Mouse (Mus musculus) heart, embryonic 14.5 days (tissue): ENCODE measurements around the gene Klk1b21. TPM values are rescaled to one million over a fixed set of nuclear protein-coding genes. Genes with fewer than 3 reads are reported as not detected.
"Not testable (repeated sequence)": the region's sequence is repeated elsewhere in the genome, so short reads cannot be mapped to it uniquely, and the experiment has no call there.

ENCODE experiments used
- ATAC-seq: fragments of 200-750 bp; cut with Nextera tagmentation; 2 replicates; pipeline ENCODE4 v1.8.0; 2017; ENCODE audit warnings: low read depth, moderate TSS enrichment; ENCODE audit not compliant: insufficient number of reproducible peaks, insufficient read depth, low FRiP score
- H3K27ac ChIP-seq, 2 experiments: fragments of 200-500 bp in 1 of 2; fragments of 300-500 bp in 1 of 2; sonication (generic) in 1 of 2; replicated peaks in 1 of 2; 2 replicates each; pipeline ENCODE4 v1.5.1; 2012 to 2014; ENCODE audit warnings: low read depth in 2 of 2, low read length in 2 of 2, control low read depth in 1 of 2, mild to moderate bottlenecking in 1 of 2, mixed read lengths in 1 of 2; ENCODE audit not compliant: control insufficient read depth in 1 of 2, insufficient read depth in 1 of 2
- H3K27me3 ChIP-seq: fragments of 300-500 bp; sonication (generic); 2 replicates; pipeline ENCODE4 v1.6.1; 2014; ENCODE audit warnings: mild to moderate bottlenecking, low read length, control low read depth; ENCODE audit not compliant: control insufficient read depth, insufficient read depth
- H3K36me3 ChIP-seq: fragments of 300-500 bp; sonication (generic); 2 replicates; pipeline ENCODE4 v1.6.1; 2014; ENCODE audit warnings: mild to moderate bottlenecking, control low read depth, low read length, mixed read lengths; ENCODE audit not compliant: control insufficient read depth, insufficient read depth
- H3K4me1 ChIP-seq, 2 experiments: fragments of 200-500 bp in 1 of 2; fragments of 300-500 bp in 1 of 2; sonication (generic) in 1 of 2; 2 replicates each; pipeline ENCODE4 v1.6.1; 2012 to 2014; ENCODE audit warnings: low read length in 2 of 2, control low read depth in 1 of 2, mixed read lengths in 1 of 2; ENCODE audit not compliant: control insufficient read depth in 2 of 2, insufficient read depth in 2 of 2
- H3K4me2 ChIP-seq: fragments of 300-500 bp; sonication (generic); 2 replicates; pipeline ENCODE4 v1.6.1; 2014; ENCODE audit warnings: mild to moderate bottlenecking, low read length
- H3K4me3 ChIP-seq, 2 experiments: fragments of 200-500 bp in 1 of 2; fragments of 300-500 bp in 1 of 2; sonication (generic) in 1 of 2; 2 replicates each; pipeline ENCODE4 v1.5.1; 2012 to 2014; ENCODE audit warnings: low read length in 2 of 2, mild to moderate bottlenecking in 2 of 2, control low read depth in 1 of 2, low read depth in 1 of 2, moderate library complexity in 1 of 2; ENCODE audit not compliant: control insufficient read depth in 1 of 2, insufficient read depth in 1 of 2
- H3K9ac ChIP-seq: fragments of 300-500 bp; sonication (generic); 2 replicates; pipeline ENCODE4 v1.6.1; 2014; ENCODE audit warnings: mild to moderate bottlenecking, low read length
- H3K9me3 ChIP-seq: fragments of 300-500 bp; sonication (generic); 2 replicates; pipeline ENCODE4 v1.6.1; 2016; ENCODE audit warnings: low read length, control low read depth; ENCODE audit not compliant: control insufficient read depth
- WGBS: fragments of 180-500 bp; shearing (Covaris S2); extraction: QIAGEN DNeasy Blood & Tissue Kit; methylation state at CpG from one replicate; pipeline ENCODE4 v1.1.7; 2014; 5-methylcytosine and 5-hydroxymethylcytosine counted together
- polyA plus RNA-seq: library from polyadenylated mRNA; unstranded; fragments of >200 nt; fragmentation: Nextera tagmentation; extraction: Ambion mirVana; gene quantifications from 2 replicates; pipeline ENCODE4 v1.2.1, GENCODE M21; 2014

The Klk1b21 gene
- polyA plus RNA-seq = not detected in 2 replicates

- H3K9me3 ChIP-seq, H3K27me3 ChIP-seq, H3K27ac ChIP-seq, ATAC-seq, H3K36me3 ChIP-seq, H3K9ac ChIP-seq, H3K4me1 ChIP-seq, H3K4me3 ChIP-seq, H3K4me2 ChIP-seq: not testable (repeated sequence)
- 71% methylated on average over 3 of the region's 3 CpGs for WGBS
Observed at GRCm38 (mm10) chr7:44102028-44102427, at the start of gene Klk1b21. Gene Klk1b21 (plus strand): TSS chr7:44102328.

DNA sequence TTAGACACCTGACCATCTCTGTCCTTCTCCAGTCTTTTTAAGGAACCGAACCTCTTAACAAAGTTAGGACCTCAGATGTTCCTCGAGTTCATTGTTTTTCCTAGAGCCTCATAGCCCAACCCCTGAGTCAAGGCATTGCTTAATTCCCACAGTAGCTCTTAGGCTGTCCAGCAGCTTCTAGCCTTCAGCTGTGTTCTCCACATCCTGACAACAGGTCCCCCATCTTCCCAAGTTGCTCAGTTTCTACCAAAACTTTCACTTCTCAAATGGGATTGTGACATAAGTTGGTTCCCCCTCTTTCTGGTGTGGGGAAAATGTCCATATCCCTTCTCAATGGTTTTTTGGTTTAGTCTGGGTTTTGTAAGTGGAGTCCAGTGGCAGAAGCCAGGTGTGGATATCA is 30.0 kb upstream of the Klk1b21 start:
- H3K4me2 ChIP-seq = no peak overlapping the region
- no peaks in the 10 kb centered on the region for H3K4me1 ChIP-seq
- no peaks in the 10 kb centered on the region for H3K36me3 ChIP-seq
- H3K9me3 ChIP-seq = no peaks in the 10 kb centered on the region
- ATAC-seq = no peak
- no peak overlapping the region for H3K27ac ChIP-seq
- no peak overlapping the region for H3K4me3 ChIP-seq
- WGBS = 54% methylated on average over 2 of the region's 2 CpGs
- no peaks in the 10 kb centered on the region for H3K27me3 ChIP-seq
- no peak overlapping the region for H3K9ac ChIP-seq

GRCm38 (mm10) chr7:44077703-44078102 is 24.4 kb upstream of the Klk1b21 start:
- Histone ChIP-seq H3K27me3 (no peaks in the 10 kb centered on the region), H3K4me2 (no peak overlapping the region), H3K27ac (no peak overlapping the region), H3K4me3 (no peak overlapping the region), H3K4me1 (no peaks in the 10 kb centered on the region), H3K9me3 (0 out of 2 replicates have a peak, but pooled peaks cover 2% of the 10 kb centered on the region), H3K9ac (no peak overlapping the region), H3K36me3 (no peaks in the 10 kb centered on the region)
- no CpG with 5 or more reads among the region's 1 CpGs for WGBS
- no peak for ATAC-seq

GRCm38 (mm10) chr7:44096111-44096510 is 6.0 kb upstream of the Klk1b21 start:
- H3K4me3 ChIP-seq = no peak overlapping the region
- ATAC-seq = no peak
- no peak overlapping the region for H3K27ac ChIP-seq
- no peaks in the 10 kb centered on the region for H3K27me3 ChIP-seq
- H3K9ac ChIP-seq = no peak overlapping the region
- no peak overlapping the region for H3K4me2 ChIP-seq
- no peaks in the 10 kb centered on the region for H3K4me1 ChIP-seq
- WGBS = 69% methylated on average over 1 of the region's 1 CpGs
- H3K36me3 ChIP-seq = no peaks in the 10 kb centered on the region
- no peaks in the 10 kb centered on the region for H3K9me3 ChIP-seq

GRCm38 (mm10) chr7:44112373-44112772 is 10.2 kb downstream of the Klk1b21 start, which contains the start of gene Klk1b22:
Gene Klk1b22 (plus strand): TSS chr7:44112673.
- Histone ChIP-seq H3K27me3 (no peaks in the 10 kb centered on the region), H3K27ac (no peak within 1 kb of the TSS), H3K9me3 (no peaks in the 10 kb centered on the region), H3K4me1 (no peaks in the 10 kb centered on the region), H3K36me3 (no peaks in the 10 kb centered on the region), H3K4me2 (no peak within 1 kb of the TSS), H3K4me3 (no peak within 1 kb of the TSS), H3K9ac (no peak within 1 kb of the TSS)
- WGBS = 54% methylated on average over 4 of the region's 4 CpGs
- no peak for ATAC-seq

DNA sequence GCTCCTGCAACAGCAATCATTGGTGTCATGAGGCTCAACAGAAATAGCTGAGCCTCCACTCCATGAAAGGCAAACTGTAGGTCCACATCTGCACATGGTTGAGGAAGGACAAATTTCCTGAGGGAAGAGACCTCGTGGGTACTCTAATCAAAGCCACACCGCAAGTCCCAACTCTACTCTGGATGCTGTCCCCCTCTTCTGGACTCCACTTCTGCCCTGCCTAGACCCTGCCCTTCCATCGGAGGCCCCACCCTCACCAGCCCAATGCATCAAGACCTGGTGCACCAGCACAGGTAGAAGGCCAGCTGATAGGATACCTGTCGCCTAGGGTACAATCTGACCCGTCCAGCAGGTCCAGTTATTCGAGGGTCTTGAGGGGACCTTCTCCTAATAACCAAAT is 21.3 kb downstream of the Klk1b21 start:
- WGBS = 83% methylated on average over 6 of the region's 6 CpGs
- H3K4me1 ChIP-seq = no peaks in the 10 kb centered on the region
- no peak overlapping the region for H3K27ac ChIP-seq
- H3K9me3 ChIP-seq = no peaks in the 10 kb centered on the region
- H3K4me3 ChIP-seq = no peak overlapping the region
- ATAC-seq = no peak
- no peaks in the 10 kb centered on the region for H3K36me3 ChIP-seq
- no peaks in the 10 kb centered on the region for H3K27me3 ChIP-seq
- H3K4me2 ChIP-seq = no peak overlapping the region
- H3K9ac ChIP-seq = no peak overlapping the region

- Histone ChIP-seq H3K4me2 (no peak within 1 kb of the TSS), H3K27me3 (no peaks in the 10 kb centered on the region), H3K4me3 (no peak within 1 kb of the TSS), H3K9me3 (no peaks in the 10 kb centered on the region), H3K36me3 (no peaks in the 10 kb centered on the region), H3K27ac (no peak within 1 kb of the TSS), H3K4me1 (no peaks in the 10 kb centered on the region), H3K9ac (no peak within 1 kb of the TSS)
- WGBS = 83% methylated on average over 3 of the region's 3 CpGs
- no peak for ATAC-seq
Observed at GRCm38 (mm10) chr7:44136467-44136866, 34.3 kb downstream of the Klk1b21 start, which contains the start of gene Klk1b16. Gene Klk1b16 (plus strand): TSS chr7:44136767.
